Mouse (Mus musculus) liver, embryonic 18 days (tissue): ENCODE measurements around the gene Atp6v0e. TPM values are rescaled to one million over a fixed set of nuclear protein-coding genes. Genes with fewer than 3 reads are reported as not detected.

Experiments used
- polyA plus RNA-seq: library from polyadenylated mRNA; depleted of rRNA; stranded (reverse); fragments of >200 nt; gene quantifications from 2 replicates; pipeline ENCODE4 v1.2.3, GENCODE M21; 2012; rRNA removed

The Atp6v0e gene
- polyA plus RNA-seq, result 93.2 and 101 TPM in 2 replicates

DNA sequence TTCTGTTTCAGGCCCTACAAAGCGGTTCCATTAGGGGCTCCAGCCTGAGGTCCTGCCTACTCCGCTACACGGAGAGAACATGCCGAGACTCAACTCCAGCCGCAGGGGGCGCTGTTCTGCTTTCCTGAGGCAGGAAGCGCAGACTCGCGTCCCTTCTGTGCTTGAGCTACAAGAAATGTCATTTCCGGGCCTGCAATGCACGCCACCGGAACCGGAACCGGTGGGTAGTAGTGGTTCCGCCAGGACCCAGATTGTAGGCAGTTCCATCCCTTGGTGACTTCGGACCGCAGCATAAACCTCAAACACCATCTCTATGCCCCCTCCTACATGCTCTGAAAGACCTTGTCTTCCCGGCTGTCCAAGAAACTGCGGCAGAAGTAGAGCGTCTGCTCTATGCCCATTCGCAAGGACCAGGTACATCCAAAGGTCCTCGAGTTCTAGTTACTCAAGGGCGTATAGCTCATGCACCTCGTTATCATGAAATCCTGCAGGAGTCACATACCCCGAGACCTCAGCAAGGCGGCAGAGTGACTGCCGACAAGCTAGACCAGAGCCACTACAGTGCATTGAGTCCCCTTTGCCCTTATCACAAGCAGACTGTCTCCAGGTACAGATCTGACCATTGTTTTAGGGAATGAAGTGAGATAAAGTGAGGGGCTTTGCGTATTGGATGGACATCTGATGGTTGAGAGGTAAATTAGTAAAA is at the start of gene Atp6v0e:
Atp6v0e (plus strand) TSS at position 254 of the 706 bp plus-strand sequence.

DNA sequence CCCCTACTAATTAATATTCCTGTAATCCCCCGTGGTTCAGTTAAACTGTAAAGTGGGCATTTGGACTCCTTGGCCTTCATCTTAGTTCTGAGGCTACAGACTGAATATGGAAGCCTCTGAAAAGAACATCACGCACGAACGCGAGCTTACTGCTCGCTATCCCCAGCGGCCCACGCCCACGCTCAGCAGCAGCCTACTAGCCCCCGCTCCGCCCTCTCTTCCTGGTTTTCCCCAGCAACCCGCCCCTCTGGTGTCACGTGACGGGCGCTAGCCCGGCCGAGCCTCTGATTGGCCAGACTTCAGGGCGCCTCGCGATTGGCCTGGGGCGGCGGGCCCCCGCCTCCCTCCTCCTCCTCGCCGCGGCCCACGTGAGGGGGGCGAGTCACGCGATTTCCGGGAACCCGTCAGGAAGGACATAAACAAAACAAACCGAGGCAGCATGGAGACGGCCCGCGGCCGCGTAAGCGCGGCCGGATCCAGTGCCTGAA is 52.3 kb downstream of the Atp6v0e start, which contains the start of gene Crebrf:
Crebrf (plus strand) TSS at position 380 of the 488 bp plus-strand sequence.

Other genes with a start within 250 kb of the Atp6v0e start
- gene Neurl1b, start 248.4 kb upstream of the Atp6v0e start, polyA plus RNA-seq, result 0.25 and 0.27 TPM in 2 replicates
- 53.4 and 55.7 TPM in 2 replicates for gene Ergic1, start 101.7 kb upstream of the Atp6v0e start, polyA plus RNA-seq
- gene Dusp1, start 101.1 kb upstream of the Atp6v0e start, polyA plus RNA-seq, result 27.0 and 35.9 TPM in 2 replicates
- 2.7 and 3.5 TPM in 2 replicates for gene Crebrf, start 52.4 kb downstream of the Atp6v0e start, polyA plus RNA-seq
- gene Bnip1, start 117.8 kb downstream of the Atp6v0e start, polyA plus RNA-seq, result 16.1 and 16.5 TPM in 2 replicates
- gene Nkx2-5, start 181.8 kb downstream of the Atp6v0e start, polyA plus RNA-seq, result not detected in 2 replicates